Mouse (Mus musculus): ENCODE results near the gene Dennd2c. TPM values are rescaled to one million over a fixed set of nuclear protein-coding genes. Genes with fewer than 3 reads are reported as not detected.
"Not testable (repeated sequence)": the region's sequence is repeated elsewhere in the genome, so short reads cannot be mapped to it uniquely, and the experiment has no call there.

The Dennd2c gene
- polyA plus RNA-seq, 1 experiment from 2014 or later, result 2.1 TPM

- 71% methylated on average over 8 of the region's 8 CpGs for WGBS
- H3K4me2 ChIP-seq (ENCODE audit: low read depth, low read length), result no peak overlapping the region
These were observed 27.2 kb downstream of the Dennd2c start for GRCm38 (mm10) chr3:103129367-103130159.

DNA sequence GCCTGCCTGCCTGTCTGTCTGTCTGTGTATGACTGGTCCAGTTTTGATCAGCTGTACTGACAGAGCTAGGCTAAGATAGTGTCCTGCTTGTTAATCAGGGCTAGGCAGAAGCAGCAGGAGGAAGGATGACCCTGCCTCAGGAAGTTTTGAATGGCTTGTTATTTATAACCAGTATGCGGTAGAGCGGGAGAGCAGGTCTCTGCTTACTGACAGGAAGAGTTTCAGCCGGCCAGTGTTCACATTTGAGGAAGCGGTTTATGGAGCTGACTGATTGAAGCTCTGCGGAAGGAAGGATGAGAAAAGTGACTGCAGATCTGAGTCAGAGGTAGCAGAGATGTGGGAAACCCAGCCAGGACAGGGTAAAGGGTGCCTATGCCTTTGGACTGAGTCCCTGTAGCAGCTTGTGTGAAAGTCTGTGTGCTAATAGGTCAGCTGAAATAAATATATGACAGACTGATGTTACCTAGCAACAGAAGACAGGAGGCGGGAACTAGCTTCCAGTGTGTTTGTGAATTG, 27.9 kb downstream of the Dennd2c start:
- no peaks in the 10 kb centered on the region for H3K9me3 ChIP-seq (ENCODE audit: control insufficient read depth, low read length)
- H3K9ac ChIP-seq (ENCODE audit: low read depth, low read length), result 0 out of 2 replicates have a peak overlapping the region, but pooled peaks have one; percentile 7
- no peak overlapping the region for H3K4me2 ChIP-seq (ENCODE audit: low read depth, low read length)
- H3K4me1 ChIP-seq (ENCODE audit: control insufficient read depth, insufficient read depth, low read length), result peaks cover 10% of the 10 kb centered on the region
- H3K4me3 ChIP-seq (ENCODE audit: low read length), result no peak overlapping the region
- WGBS, result 21% methylated on average over 6 of the region's 6 CpGs
- ATAC-seq, result peak; percentile 89
- H3K27ac ChIP-seq (ENCODE audit: low read length), result peak overlapping the region; percentile 20; the same call in 1 of the 2 replicates
- no peaks in the 10 kb centered on the region for H3K36me3 ChIP-seq (ENCODE audit: control insufficient read depth, insufficient read depth, low read length)
- no peaks in the 10 kb centered on the region for H3K27me3 ChIP-seq (replicated peaks; ENCODE audit: control insufficient read depth, insufficient read depth, low read length)

More at GRCm38 (mm10) chr3:103129367-103130159, 27.2 kb downstream of the Dennd2c start:
- Histone ChIP-seq H3K27me3 (replicated peaks; ENCODE audit: control insufficient read depth, insufficient read depth, low read length) (no peaks in the 10 kb centered on the region), H3K9ac (ENCODE audit: low read depth, low read length) (no peak overlapping the region), H3K36me3 (ENCODE audit: control insufficient read depth, insufficient read depth, low read length) (no peaks in the 10 kb centered on the region), H3K4me3 (ENCODE audit: low read length) (no peak overlapping the region), H3K9me3 (ENCODE audit: control insufficient read depth, low read length) (no peaks in the 10 kb centered on the region), H3K4me1 (ENCODE audit: control insufficient read depth, insufficient read depth, low read length) (peaks cover 10% of the 10 kb centered on the region), H3K27ac (ENCODE audit: low read length) (no peak overlapping the region)
- ATAC-seq, result peak; percentile 84

GRCm38 (mm10) chr3:103133098-103133497, 30.7 kb downstream of the Dennd2c start:
- no peaks in the 10 kb centered on the region for H3K36me3 ChIP-seq (ENCODE audit: control insufficient read depth, insufficient read depth, low read length)
- H3K4me2 ChIP-seq (ENCODE audit: low read depth, low read length), result no peak overlapping the region
- ATAC-seq, result no peak
- no peak overlapping the region for H3K9ac ChIP-seq (ENCODE audit: low read depth, low read length)
- H3K27ac ChIP-seq (ENCODE audit: low read length), result no peak overlapping the region
- no peaks in the 10 kb centered on the region for H3K27me3 ChIP-seq (replicated peaks; ENCODE audit: control insufficient read depth, insufficient read depth, low read length)
- H3K4me3 ChIP-seq (ENCODE audit: low read length), result no peak overlapping the region
- H3K4me1 ChIP-seq (ENCODE audit: control insufficient read depth, insufficient read depth, low read length), result peaks cover 7% of the 10 kb centered on the region
- WGBS, result 92% methylated on average over 10 of the region's 10 CpGs
- no peaks in the 10 kb centered on the region for H3K9me3 ChIP-seq (ENCODE audit: control insufficient read depth, low read length)

- Histone ChIP-seq H3K4me3 (ENCODE audit: low read length) (no peak overlapping the region), H3K9ac (ENCODE audit: low read depth, low read length) (no peak overlapping the region), H3K27ac (ENCODE audit: low read length) (no peak overlapping the region), H3K27me3 (replicated peaks; ENCODE audit: control insufficient read depth, insufficient read depth, low read length) (no peaks in the 10 kb centered on the region), H3K9me3 (ENCODE audit: control insufficient read depth, low read length) (no peaks in the 10 kb centered on the region), H3K4me2 (ENCODE audit: low read depth, low read length) (no peak overlapping the region), H3K4me1 (ENCODE audit: control insufficient read depth, insufficient read depth, low read length) (no peaks in the 10 kb centered on the region), H3K36me3 (ENCODE audit: control insufficient read depth, insufficient read depth, low read length) (no peaks in the 10 kb centered on the region)
- WGBS, result 75% methylated on average over 4 of the region's 4 CpGs
- no peak for ATAC-seq
These were observed 34.1 kb downstream of the Dennd2c start for GRCm38 (mm10) chr3:103136414-103137077.

DNA sequence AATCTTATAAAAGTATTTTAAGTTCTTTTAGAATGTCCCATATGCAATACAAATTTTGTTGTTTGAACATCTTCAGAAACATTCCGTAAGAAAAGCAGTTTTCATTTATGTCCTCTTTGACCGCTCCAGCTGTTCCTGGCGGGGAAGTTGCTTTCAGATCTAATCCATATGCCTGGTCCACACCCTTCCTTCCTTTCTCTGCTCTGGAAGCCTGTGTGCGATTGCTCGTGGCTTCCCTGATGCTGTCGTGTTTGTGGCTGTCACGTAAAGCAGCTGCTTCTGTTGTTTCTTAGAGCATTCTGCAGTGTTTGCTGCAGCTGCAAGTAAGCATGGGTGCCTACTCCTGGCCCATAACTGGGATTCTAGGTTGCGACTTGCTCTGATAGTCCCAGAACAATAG, 36.6 kb downstream of the Dennd2c start:
- ATAC-seq, result no peak
- no peak overlapping the region for H3K4me3 ChIP-seq (ENCODE audit: low read length)
- no peaks in the 10 kb centered on the region for H3K9me3 ChIP-seq (ENCODE audit: control insufficient read depth, low read length)
- no peaks in the 10 kb centered on the region for H3K4me1 ChIP-seq (ENCODE audit: control insufficient read depth, insufficient read depth, low read length)
- no peak overlapping the region for H3K4me2 ChIP-seq (ENCODE audit: low read depth, low read length)
- H3K9ac ChIP-seq (ENCODE audit: low read depth, low read length), result peak overlapping the region; percentile 43; the same call in 1 of the 2 replicates
- 51% methylated on average over 8 of the region's 8 CpGs for WGBS
- H3K36me3 ChIP-seq (ENCODE audit: control insufficient read depth, insufficient read depth, low read length), result no peaks in the 10 kb centered on the region
- H3K27me3 ChIP-seq (replicated peaks; ENCODE audit: control insufficient read depth, insufficient read depth, low read length), result no peaks in the 10 kb centered on the region
- H3K27ac ChIP-seq (ENCODE audit: low read length), result 0 out of 2 replicates have a peak overlapping the region, but pooled peaks have one; percentile 33

DNA sequence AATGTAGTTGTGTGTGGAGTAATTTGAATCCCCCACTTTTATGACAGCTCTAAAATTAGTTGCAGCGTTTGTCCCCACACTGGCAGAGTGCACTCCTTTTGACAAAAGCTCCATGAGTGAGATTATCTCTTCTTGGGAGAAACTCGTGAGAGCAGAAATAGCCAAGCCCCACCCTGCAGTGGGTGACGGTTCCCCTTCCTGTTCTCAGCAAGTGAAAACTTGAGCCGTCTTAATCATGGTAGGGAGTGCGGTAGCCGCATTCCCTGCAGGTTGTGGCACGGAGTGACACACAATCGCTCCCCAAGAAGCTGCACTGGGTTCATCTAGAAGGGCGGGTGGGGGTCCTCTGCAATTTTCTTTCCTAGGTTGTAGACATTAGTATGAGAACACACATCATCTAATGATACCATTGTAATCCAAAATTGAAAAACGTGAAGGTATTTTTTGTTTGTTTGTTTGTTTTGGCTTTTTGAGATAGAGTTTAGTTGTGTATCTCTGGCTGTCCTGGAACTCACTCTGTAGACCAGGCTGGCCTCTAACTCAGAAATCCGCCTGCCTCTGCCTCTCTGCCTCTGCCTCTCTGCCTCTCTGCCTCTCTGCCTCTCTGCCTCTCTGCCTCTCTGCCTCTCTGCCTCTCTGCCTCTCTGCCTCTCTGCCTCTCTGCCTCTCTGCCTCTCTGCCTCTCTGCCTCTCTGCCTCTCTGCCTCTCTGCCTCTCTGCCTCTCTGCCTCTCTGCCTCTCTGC, 37.9 kb downstream of the Dennd2c start:
- ATAC-seq; H3K36me3 ChIP-seq (ENCODE audit: control insufficient read depth, insufficient read depth, low read length); H3K4me2 ChIP-seq (ENCODE audit: low read depth, low read length); H3K27me3 ChIP-seq (replicated peaks; ENCODE audit: control insufficient read depth, insufficient read depth, low read length); H3K9ac ChIP-seq (ENCODE audit: low read depth, low read length); H3K27ac ChIP-seq (ENCODE audit: low read length); H3K9me3 ChIP-seq (ENCODE audit: control insufficient read depth, low read length); H3K4me3 ChIP-seq (ENCODE audit: low read length); H3K4me1 ChIP-seq (ENCODE audit: control insufficient read depth, insufficient read depth, low read length): not testable (repeated sequence)
- WGBS, result 59% methylated on average over 11 of the region's 11 CpGs

DNA sequence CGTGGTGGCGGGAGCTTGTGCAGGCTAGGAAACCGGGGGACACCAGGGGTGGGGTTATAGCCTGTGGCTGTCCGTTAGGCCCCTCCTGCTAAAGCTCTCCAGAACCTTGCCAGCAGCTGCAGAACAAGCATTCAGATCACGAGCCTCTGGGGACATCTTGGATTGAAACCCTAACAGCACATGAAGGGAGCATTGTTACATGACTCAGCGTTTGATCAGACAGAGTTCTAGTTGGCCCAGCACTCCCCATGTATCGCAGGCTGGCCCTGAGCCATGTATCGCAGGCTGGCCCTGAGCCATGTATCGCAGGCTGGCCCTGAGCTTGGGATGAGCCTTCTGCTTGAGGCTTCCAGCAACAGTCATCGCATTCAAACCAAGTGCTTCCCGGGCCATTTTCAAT, 38.9 kb downstream of the Dennd2c start:
- Histone ChIP-seq H3K4me2 (ENCODE audit: low read depth, low read length) (no peak overlapping the region), H3K9me3 (ENCODE audit: control insufficient read depth, low read length) (no peaks in the 10 kb centered on the region), H3K36me3 (ENCODE audit: control insufficient read depth, insufficient read depth, low read length) (no peaks in the 10 kb centered on the region), H3K4me3 (ENCODE audit: low read length) (no peak overlapping the region), H3K27me3 (replicated peaks; ENCODE audit: control insufficient read depth, insufficient read depth, low read length) (no peaks in the 10 kb centered on the region), H3K4me1 (ENCODE audit: control insufficient read depth, insufficient read depth, low read length) (no peaks in the 10 kb centered on the region), H3K27ac (ENCODE audit: low read length) (no peak overlapping the region), H3K9ac (ENCODE audit: low read depth, low read length) (no peak overlapping the region)
- no peak for ATAC-seq
- 88% methylated on average over 11 of the region's 11 CpGs for WGBS

GRCm38 (mm10) chr3:103142366-103142765, 40.0 kb downstream of the Dennd2c start:
- Histone ChIP-seq H3K9ac (ENCODE audit: low read depth, low read length) (no peak overlapping the region), H3K4me2 (ENCODE audit: low read depth, low read length) (no peak overlapping the region), H3K9me3 (ENCODE audit: control insufficient read depth, low read length) (no peaks in the 10 kb centered on the region), H3K36me3 (ENCODE audit: control insufficient read depth, insufficient read depth, low read length) (no peaks in the 10 kb centered on the region), H3K27ac (ENCODE audit: low read length) (no peak overlapping the region), H3K4me1 (ENCODE audit: control insufficient read depth, insufficient read depth, low read length) (no peaks in the 10 kb centered on the region), H3K4me3 (ENCODE audit: low read length) (no peak overlapping the region), H3K27me3 (replicated peaks; ENCODE audit: control insufficient read depth, insufficient read depth, low read length) (no peaks in the 10 kb centered on the region)
- WGBS, result 84% methylated on average over 10 of the region's 10 CpGs
- ATAC-seq, result no peak

DNA sequence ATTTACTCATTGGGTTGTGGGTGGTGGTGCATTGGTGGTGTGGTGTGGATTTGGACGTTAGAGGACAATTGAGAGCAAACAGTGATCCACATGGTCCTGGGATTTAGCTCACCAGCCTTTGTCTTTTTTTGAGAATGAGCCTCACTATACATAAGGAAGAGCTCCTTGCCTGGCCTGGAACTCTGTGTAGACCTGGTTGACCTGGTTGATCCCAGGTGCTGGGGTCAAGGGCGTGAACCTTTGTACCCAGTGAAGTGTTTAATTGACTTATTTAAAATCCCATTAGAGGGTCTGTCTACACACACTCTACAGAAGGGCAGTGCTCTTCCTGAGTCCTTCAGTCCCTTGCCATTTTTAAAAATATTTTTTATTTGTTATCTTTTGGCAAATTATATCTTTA, 42.9 kb downstream of the Dennd2c start:
- H3K9me3 ChIP-seq (ENCODE audit: control insufficient read depth, low read length), result no peaks in the 10 kb centered on the region
- H3K9ac ChIP-seq (ENCODE audit: low read depth, low read length), result no peak overlapping the region
- H3K36me3 ChIP-seq (ENCODE audit: control insufficient read depth, insufficient read depth, low read length), result no peaks in the 10 kb centered on the region
- no peaks in the 10 kb centered on the region for H3K4me1 ChIP-seq (ENCODE audit: control insufficient read depth, insufficient read depth, low read length)
- no peak overlapping the region for H3K4me2 ChIP-seq (ENCODE audit: low read depth, low read length)
- WGBS, result 74% methylated on average over 2 of the region's 2 CpGs
- no peak overlapping the region for H3K4me3 ChIP-seq (ENCODE audit: low read length)
- no peak overlapping the region for H3K27ac ChIP-seq (ENCODE audit: low read length)
- ATAC-seq, result no peak
- no peaks in the 10 kb centered on the region for H3K27me3 ChIP-seq (replicated peaks; ENCODE audit: control insufficient read depth, insufficient read depth, low read length)
